Mouse (Mus musculus) E14TG2a.4 (cell line): ENCODE data around the gene Scin.

ENCODE experiments used
- CTCF ChIP-seq: conservative IDR thresholded peaks from 2 replicates; pipeline ENCODE4 v1.5.1; 2014; ENCODE audit warnings: low read length
- NANOG ChIP-seq: IDR thresholded peaks from 2 replicates; pipeline ENCODE4 v1.6.1; 2014; ENCODE audit warnings: borderline replicate concordance, low read length, mixed read lengths
- POU5F1 ChIP-seq: IDR thresholded peaks from 2 replicates; pipeline ENCODE4 v1.6.1; 2014; ENCODE audit warnings: low read length, borderline replicate concordance

DNA sequence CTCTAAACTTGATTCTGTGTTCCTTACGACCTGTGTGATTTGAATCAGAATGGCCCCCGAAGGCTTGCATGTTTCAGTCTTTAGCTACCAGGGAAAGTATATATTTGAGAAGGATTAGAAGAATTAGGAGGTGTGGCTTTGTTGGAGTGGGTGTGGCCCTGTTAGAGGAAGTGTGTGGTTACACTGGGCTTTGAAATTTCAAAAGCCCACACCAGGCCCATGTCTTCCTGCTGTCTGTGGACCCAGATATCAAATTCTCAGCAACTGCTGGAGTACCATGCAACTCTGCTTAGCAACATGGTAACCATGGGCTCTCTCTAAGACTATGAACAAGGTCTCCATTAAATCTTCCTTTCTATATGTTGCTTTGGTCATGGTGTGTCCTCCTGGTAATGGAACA lies 37.6 kb upstream of the Scin start:
- no peak for TF ChIP-seq CTCF
- TF ChIP-seq POU5F1: no peak
- TF ChIP-seq NANOG: no peak
